Mouse (Mus musculus): ENCODE results near the gene Dmwd. TPM values are rescaled to one million over a fixed set of nuclear protein-coding genes. Genes with fewer than 3 reads are reported as not detected.

The Dmwd gene
- polyA plus RNA-seq, 1 experiment from 2014 or later = 28.7 TPM

DNA sequence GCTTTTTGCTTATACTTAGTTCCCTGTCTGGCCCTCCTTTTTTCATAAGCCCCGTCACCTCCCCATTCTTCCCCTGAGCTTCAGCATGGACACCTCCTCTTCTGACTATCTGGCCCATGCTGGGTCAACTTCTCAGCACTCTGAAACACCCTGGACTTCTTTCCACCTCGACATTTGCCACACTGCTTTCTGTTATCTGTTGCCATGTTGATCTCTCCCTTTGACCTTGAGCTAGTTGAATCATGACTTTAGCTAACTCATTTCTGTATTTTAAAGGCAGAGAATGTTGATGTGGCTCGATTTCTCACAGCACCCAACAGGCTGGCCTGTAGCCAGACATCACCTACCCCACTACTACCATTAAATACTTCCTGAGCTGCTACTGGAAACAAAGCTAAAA lies 31.4 kb downstream of the Dmwd start:
- 63% methylated on average over 3 of the region's 3 CpGs for WGBS
- Histone ChIP-seq H3K4me1 (ENCODE audit: control insufficient read depth, insufficient read depth, low read length) (no peaks in the 10 kb centered on the region), H3K9ac (ENCODE audit: low read depth, low read length) (no peak overlapping the region), H3K4me3 (ENCODE audit: low read depth, low read length) (no peak overlapping the region), H3K4me2 (ENCODE audit: low read length) (no peak overlapping the region), H3K27ac (ENCODE audit: low read length) (no peak overlapping the region), H3K9me3 (replicated peaks; ENCODE audit: control insufficient read depth, low read length, poor library complexity, severe bottlenecking) (no peaks in the 10 kb centered on the region), H3K27me3 (ENCODE audit: control insufficient read depth, insufficient read depth, low read depth, low read length) (no peaks in the 10 kb centered on the region), H3K36me3 (ENCODE audit: control insufficient read depth, insufficient read depth, low read length) (no peaks in the 10 kb centered on the region)
- ATAC-seq = no peak

DNA sequence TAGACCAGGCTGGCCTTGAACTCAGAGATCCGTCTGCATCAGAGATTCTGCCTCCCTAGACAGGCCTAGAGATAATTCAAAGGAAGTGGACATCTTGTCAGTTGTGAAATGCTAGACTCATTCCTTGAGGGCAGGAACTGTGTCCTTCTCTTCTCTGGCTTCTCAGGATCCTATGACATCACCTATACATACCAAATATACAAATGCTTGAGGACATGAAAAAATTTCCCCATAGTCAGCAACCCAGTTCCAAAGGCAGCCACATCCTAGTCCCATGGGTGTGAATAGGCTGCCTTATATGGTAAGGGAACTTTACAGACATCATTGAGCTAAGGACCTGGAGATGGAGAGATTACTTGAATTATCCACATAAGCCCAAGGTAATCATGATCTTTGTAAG lies 33.5 kb downstream of the Dmwd start:
- H3K27ac ChIP-seq (ENCODE audit: low read length) = no peak overlapping the region
- no peak overlapping the region for H3K4me2 ChIP-seq (ENCODE audit: low read length)
- H3K4me3 ChIP-seq (ENCODE audit: low read depth, low read length) = no peak overlapping the region
- H3K9ac ChIP-seq (ENCODE audit: low read depth, low read length) = no peak overlapping the region
- 84% methylated on average over 1 of the region's 1 CpGs for WGBS
- no peak for ATAC-seq
- H3K27me3 ChIP-seq (ENCODE audit: control insufficient read depth, insufficient read depth, low read depth, low read length) = no peaks in the 10 kb centered on the region
- H3K9me3 ChIP-seq (replicated peaks; ENCODE audit: control insufficient read depth, low read length, poor library complexity, severe bottlenecking) = no peaks in the 10 kb centered on the region
- no peaks in the 10 kb centered on the region for H3K4me1 ChIP-seq (ENCODE audit: control insufficient read depth, insufficient read depth, low read length)
- no peaks in the 10 kb centered on the region for H3K36me3 ChIP-seq (ENCODE audit: control insufficient read depth, insufficient read depth, low read length)

DNA sequence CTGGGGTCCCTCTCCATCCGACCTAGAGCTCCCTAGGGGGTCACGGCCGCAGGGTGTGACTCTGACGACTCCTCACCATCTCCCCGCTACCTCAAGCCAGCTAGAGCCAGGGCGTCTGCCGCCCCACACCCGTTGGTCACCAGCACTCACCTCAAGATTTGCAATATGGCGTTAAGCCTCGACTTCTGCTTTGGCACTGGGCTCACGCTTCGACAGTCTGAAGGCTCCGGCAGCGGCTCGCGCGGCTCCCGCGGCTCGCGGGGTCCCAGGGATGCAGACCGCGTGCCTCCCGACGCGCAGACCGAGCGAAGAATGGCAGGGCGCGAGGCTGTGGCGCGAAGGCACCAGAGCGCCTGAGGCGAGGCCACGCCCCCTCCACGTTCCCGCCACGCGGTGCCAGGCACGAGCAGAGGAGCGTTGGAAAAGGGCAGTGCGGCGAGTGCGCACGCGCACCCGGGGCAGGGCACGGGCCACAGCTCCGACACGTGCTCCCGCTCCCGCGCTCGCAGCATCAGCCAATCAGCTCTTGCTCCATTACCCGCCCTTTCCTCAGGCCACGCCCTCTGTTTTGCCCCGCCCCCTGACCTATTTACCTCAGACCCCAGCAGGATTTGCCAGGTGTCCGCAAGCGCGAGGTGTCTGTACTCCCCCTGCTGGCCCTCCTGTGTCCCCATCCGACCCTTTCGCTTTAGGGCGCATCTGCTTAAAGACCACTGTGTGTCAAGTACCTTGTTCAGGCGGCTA lies 42.2 kb downstream of the Dmwd start, which contains the start of gene Gm4969:
Gene Gm4969, minus strand, starts transcription at position 341 of the 744 bp plus-strand sequence.
- H3K36me3 ChIP-seq (ENCODE audit: control insufficient read depth, insufficient read depth, low read length) = no peaks in the 10 kb centered on the region
- H3K9me3 ChIP-seq (replicated peaks; ENCODE audit: control insufficient read depth, low read length, poor library complexity, severe bottlenecking) = no peaks in the 10 kb centered on the region; the same call in 1 of the 2 replicates
- H3K4me3 ChIP-seq (ENCODE audit: low read depth, low read length) = peak within 1 kb of the TSS; percentile 40
- ATAC-seq = peak; percentile 59
- no peaks in the 10 kb centered on the region for H3K27me3 ChIP-seq (ENCODE audit: control insufficient read depth, insufficient read depth, low read depth, low read length)
- peaks cover 20% of the 10 kb centered on the region for H3K4me1 ChIP-seq (ENCODE audit: control insufficient read depth, insufficient read depth, low read length)
- H3K4me2 ChIP-seq (ENCODE audit: low read length) = peak within 1 kb of the TSS; percentile 62
- peak within 1 kb of the TSS; percentile 44 for H3K9ac ChIP-seq (ENCODE audit: low read depth, low read length)
- peak within 1 kb of the TSS; percentile 56 for H3K27ac ChIP-seq (ENCODE audit: low read length)
- 20% methylated on average over 56 of the region's 64 CpGs for WGBS

DNA sequence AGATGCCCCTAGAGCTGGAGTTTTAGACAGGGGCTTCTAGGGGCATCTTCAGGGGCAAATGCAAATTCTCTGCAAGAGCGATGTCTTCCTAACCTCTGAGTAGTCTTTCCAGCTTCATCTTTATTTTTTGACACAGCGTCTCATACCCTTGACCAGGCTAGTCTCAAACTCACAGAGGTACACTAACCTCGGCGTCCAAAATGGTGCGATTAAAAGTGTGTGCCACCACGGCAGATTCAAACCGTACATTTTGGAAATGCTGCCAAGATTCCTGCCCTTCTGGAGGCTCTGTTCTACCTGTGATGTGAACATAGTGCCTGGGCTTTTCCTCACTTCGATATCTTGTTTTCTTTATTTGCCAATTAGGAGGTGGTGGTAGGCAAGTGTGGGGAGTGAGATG lies 43.1 kb downstream of the Dmwd start:
- H3K4me3 ChIP-seq (ENCODE audit: low read depth, low read length) = no peak overlapping the region
- H3K4me2 ChIP-seq (ENCODE audit: low read length) = peak overlapping the region; percentile 9; the same call in 1 of the 2 replicates
- no peak overlapping the region for H3K27ac ChIP-seq (ENCODE audit: low read length)
- WGBS = 92% methylated on average over 8 of the region's 8 CpGs
- peak; percentile 38 for ATAC-seq
- H3K4me1 ChIP-seq (ENCODE audit: control insufficient read depth, insufficient read depth, low read length) = peaks cover 20% of the 10 kb centered on the region
- H3K9me3 ChIP-seq (replicated peaks; ENCODE audit: control insufficient read depth, low read length, poor library complexity, severe bottlenecking) = no peaks in the 10 kb centered on the region; the same call in 1 of the 2 replicates
- H3K36me3 ChIP-seq (ENCODE audit: control insufficient read depth, insufficient read depth, low read length) = no peaks in the 10 kb centered on the region
- no peak overlapping the region for H3K9ac ChIP-seq (ENCODE audit: low read depth, low read length)
- H3K27me3 ChIP-seq (ENCODE audit: control insufficient read depth, insufficient read depth, low read depth, low read length) = no peaks in the 10 kb centered on the region

DNA sequence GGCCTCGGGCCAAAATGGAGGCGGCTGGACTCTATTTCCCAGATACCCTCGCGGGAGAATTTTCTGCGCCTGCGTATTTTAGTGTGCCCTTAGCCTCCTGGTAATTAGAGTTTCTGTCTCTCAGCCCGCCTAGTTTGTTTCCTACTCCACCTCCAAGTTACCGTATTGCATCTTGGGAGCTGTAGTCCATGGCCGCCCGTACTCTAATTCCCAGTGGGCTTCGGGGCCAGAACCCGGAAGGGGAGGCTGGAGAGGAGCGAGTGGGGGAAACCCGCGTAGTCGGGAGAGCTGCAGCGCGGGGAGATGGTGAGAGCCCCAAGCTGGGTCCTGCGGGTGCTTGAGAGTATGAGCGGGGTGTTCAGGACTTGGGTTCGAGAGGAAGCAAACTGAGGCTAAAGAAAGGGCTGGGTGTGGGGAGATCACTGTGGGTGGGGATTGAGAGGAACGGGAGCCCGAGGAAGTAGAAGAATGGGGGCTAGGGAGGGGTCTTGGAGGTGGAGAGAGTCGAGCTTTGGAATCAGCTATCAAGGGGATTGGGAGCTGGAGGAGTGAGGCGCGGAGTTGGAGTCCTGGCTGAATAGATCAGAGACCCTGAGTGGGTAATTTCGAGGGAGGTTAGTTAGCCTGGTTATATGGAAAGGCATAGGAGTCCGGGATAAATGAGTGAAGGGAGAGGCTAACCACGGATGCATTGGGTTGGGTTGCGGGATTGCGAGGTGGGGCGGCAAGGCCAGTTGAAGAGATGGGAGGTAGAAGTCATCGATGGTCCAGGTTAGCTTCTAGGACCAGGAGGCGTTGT lies 43.8 kb downstream of the Dmwd start, which contains the start of gene Fbxo46:
Gene Fbxo46, plus strand, starts transcription at position 229 of the 799 bp plus-strand sequence.
- H3K27me3 ChIP-seq (ENCODE audit: control insufficient read depth, insufficient read depth, low read depth, low read length) = no peaks in the 10 kb centered on the region
- H3K4me1 ChIP-seq (ENCODE audit: control insufficient read depth, insufficient read depth, low read length) = peaks cover 20% of the 10 kb centered on the region
- H3K9me3 ChIP-seq (replicated peaks; ENCODE audit: control insufficient read depth, low read length, poor library complexity, severe bottlenecking) = no peaks in the 10 kb centered on the region; the same call in 1 of the 2 replicates
- H3K27ac ChIP-seq (ENCODE audit: low read length) = peak within 1 kb of the TSS; percentile 59
- H3K4me2 ChIP-seq (ENCODE audit: low read length) = peak within 1 kb of the TSS; percentile 87
- peak within 1 kb of the TSS; percentile 76 for H3K9ac ChIP-seq (ENCODE audit: low read depth, low read length)
- H3K4me3 ChIP-seq (ENCODE audit: low read depth, low read length) = peak within 1 kb of the TSS; percentile 71
- H3K36me3 ChIP-seq (ENCODE audit: control insufficient read depth, insufficient read depth, low read length) = no peaks in the 10 kb centered on the region
- WGBS = 2% methylated on average over 34 of the region's 34 CpGs
- peak; percentile 93 for ATAC-seq

DNA sequence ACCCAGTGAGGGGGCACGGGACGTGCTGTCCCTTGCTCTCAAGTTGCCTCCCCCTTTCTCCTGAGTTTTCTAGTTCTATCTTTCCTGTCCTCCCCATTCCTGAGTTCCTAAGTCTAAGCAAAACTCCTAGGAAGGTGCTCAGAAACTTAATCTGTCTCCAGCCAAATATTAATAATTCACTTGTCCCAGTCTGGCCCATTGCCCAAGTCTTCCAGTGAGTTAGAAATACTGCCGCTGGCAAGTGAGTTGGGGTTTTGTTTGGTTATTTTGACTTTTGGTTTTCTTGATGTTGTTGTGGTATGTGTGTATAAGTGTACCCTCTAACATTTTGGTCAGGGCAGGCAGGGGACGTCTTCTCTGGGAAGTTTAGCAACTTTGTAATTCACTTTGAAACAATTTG lies 45.7 kb downstream of the Dmwd start:
- no peak overlapping the region for H3K27ac ChIP-seq (ENCODE audit: low read length)
- H3K9me3 ChIP-seq (replicated peaks; ENCODE audit: control insufficient read depth, low read length, poor library complexity, severe bottlenecking) = no peaks in the 10 kb centered on the region; the same call in 1 of the 2 replicates
- H3K4me3 ChIP-seq (ENCODE audit: low read depth, low read length) = no peak overlapping the region
- no peak overlapping the region for H3K9ac ChIP-seq (ENCODE audit: low read depth, low read length)
- ATAC-seq = no peak
- H3K4me2 ChIP-seq (ENCODE audit: low read length) = no peak overlapping the region
- H3K36me3 ChIP-seq (ENCODE audit: control insufficient read depth, insufficient read depth, low read length) = no peaks in the 10 kb centered on the region
- H3K4me1 ChIP-seq (ENCODE audit: control insufficient read depth, insufficient read depth, low read length) = peaks cover 20% of the 10 kb centered on the region
- H3K27me3 ChIP-seq (ENCODE audit: control insufficient read depth, insufficient read depth, low read depth, low read length) = no peaks in the 10 kb centered on the region
- WGBS = 95% methylated on average over 4 of the region's 4 CpGs

DNA sequence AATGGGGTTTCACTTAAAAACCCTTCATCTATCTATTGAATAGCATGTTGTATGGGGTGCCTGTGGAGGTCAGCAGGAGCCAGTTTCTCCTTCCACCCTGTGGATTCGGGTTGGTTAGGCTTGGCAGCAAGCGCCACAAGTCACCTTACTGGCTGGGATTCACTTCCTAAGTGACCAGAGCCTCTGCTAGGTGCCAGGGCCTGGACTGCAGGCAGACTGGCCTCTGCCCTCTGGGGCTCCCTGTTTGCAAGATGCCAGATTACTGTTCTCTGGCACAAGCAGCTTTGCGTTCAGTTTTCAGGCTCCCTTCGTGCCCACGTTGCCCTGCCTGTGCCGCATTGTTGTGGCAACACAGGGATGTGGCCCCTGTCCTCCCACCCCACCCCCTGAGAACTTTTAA lies 48.7 kb downstream of the Dmwd start:
- Histone ChIP-seq H3K9me3 (replicated peaks; ENCODE audit: control insufficient read depth, low read length, poor library complexity, severe bottlenecking) (no peaks in the 10 kb centered on the region), H3K4me2 (ENCODE audit: low read length) (no peak overlapping the region), H3K27ac (ENCODE audit: low read length) (no peak overlapping the region), H3K27me3 (ENCODE audit: control insufficient read depth, insufficient read depth, low read depth, low read length) (no peaks in the 10 kb centered on the region), H3K9ac (ENCODE audit: low read depth, low read length) (0 out of 2 replicates have a peak overlapping the region, but pooled peaks have one; percentile 6), H3K36me3 (ENCODE audit: control insufficient read depth, insufficient read depth, low read length) (peaks cover 3% of the 10 kb centered on the region; the same call in 1 of the 2 replicates), H3K4me1 (ENCODE audit: control insufficient read depth, insufficient read depth, low read length) (peaks cover 16% of the 10 kb centered on the region), H3K4me3 (ENCODE audit: low read depth, low read length) (no peak overlapping the region)
- no peak for ATAC-seq
- WGBS = 91% methylated on average over 6 of the region's 6 CpGs

DNA sequence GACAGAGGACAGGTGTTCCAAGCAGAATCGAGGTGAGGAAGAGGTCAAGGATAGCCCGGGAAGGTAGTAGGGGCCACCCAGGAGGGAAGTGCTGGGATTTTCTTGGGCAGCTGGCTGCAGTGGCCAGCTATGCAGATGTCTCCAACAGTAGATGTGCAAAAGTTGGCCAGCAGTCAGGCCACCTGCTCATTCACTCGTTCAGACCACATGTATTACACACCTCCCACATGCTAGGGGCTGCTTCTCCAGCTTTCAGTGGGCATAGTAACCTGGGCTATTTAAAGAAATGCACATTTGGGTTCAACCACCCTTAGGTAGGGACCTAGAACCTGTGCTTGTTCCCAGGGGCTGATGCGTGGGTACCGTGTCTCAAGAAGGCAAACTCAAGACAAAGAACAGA lies 51.7 kb downstream of the Dmwd start:
- Histone ChIP-seq H3K4me3 (ENCODE audit: low read depth, low read length) (no peak overlapping the region), H3K4me2 (ENCODE audit: low read length) (no peak overlapping the region), H3K9me3 (replicated peaks; ENCODE audit: control insufficient read depth, low read length, poor library complexity, severe bottlenecking) (no peaks in the 10 kb centered on the region), H3K27ac (ENCODE audit: low read length) (no peak overlapping the region), H3K36me3 (ENCODE audit: control insufficient read depth, insufficient read depth, low read length) (peaks cover 3% of the 10 kb centered on the region; the same call in 1 of the 2 replicates), H3K9ac (ENCODE audit: low read depth, low read length) (no peak overlapping the region), H3K4me1 (ENCODE audit: control insufficient read depth, insufficient read depth, low read length) (peaks cover 8% of the 10 kb centered on the region), H3K27me3 (ENCODE audit: control insufficient read depth, insufficient read depth, low read depth, low read length) (no peaks in the 10 kb centered on the region)
- ATAC-seq = no peak
- WGBS = 93% methylated on average over 5 of the region's 5 CpGs

DNA sequence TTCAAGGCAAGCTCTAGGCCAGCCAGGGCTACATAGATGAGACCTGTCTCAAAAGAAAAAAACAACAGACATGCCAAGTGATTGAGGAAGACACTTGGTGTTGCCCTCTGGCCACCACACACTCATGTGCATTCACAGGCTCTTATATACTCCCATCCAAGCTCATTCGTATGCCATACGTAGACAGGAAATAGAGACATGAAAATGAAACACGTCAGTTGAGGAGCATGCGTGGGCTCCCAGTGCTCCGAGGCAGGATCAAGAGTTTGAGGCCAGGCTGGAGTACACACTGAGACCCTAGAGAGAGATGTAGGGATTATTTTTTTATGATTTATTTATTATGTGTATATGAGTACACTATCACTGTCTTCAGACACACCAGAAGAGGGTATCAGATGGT lies 53.4 kb downstream of the Dmwd start:
- WGBS = 96% methylated on average over 5 of the region's 5 CpGs
- no peak for ATAC-seq
- Histone ChIP-seq H3K4me1 (ENCODE audit: control insufficient read depth, insufficient read depth, low read length) (peaks cover 8% of the 10 kb centered on the region), H3K9ac (ENCODE audit: low read depth, low read length) (no peak overlapping the region), H3K36me3 (ENCODE audit: control insufficient read depth, insufficient read depth, low read length) (peaks cover 3% of the 10 kb centered on the region; the same call in 1 of the 2 replicates), H3K27ac (ENCODE audit: low read length) (no peak overlapping the region), H3K4me2 (ENCODE audit: low read length) (no peak overlapping the region), H3K9me3 (replicated peaks; ENCODE audit: control insufficient read depth, low read length, poor library complexity, severe bottlenecking) (no peaks in the 10 kb centered on the region), H3K27me3 (ENCODE audit: control insufficient read depth, insufficient read depth, low read depth, low read length) (no peaks in the 10 kb centered on the region), H3K4me3 (ENCODE audit: low read depth, low read length) (no peak overlapping the region)
